Mouse (Mus musculus): ENCODE measurements around the gene Mrps11.

DNA sequence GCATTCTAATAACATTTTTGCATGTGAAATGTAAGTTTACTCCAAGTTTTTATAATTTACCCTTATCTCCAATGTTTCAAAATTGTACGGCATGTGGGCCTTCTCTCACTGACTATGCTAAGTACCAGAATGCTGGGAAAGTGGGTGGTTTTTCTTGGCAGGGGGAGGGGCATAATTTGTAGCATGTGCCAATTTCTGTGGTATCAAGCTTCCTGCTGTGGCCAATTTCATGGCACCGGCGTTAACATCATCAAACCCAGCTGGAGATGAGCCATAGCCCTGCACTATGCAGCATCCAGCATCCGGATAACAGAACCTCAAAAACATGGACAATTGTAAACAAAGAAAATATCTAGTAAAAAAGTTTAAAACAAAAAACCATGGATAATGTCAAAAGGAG lies 54.3 kb downstream of the Mrps11 start:
- TF ChIP-seq CTCF (IDR thresholded peaks at IDR 0.05; ENCODE audit: borderline replicate concordance, insufficient read depth, low read length), result no peak
- TF ChIP-seq POLR2A (IDR thresholded peaks at IDR 0.05; ENCODE audit: low read depth, low read length), result no peak

Data from embryonic fibroblast, embryonic 13.5 days (primary cell).